Mouse (Mus musculus): Measurements from ENCODE around the gene Mrnip. TPM values are rescaled to one million over a fixed set of nuclear protein-coding genes. Genes with fewer than 3 reads are reported as not detected.
A peak's percentile ranks its signal among the peaks of the same experiment; 100 is the strongest.

Mrnip gene
- polyA plus RNA-seq, 3 experiments from 2014 or later: 11.1 to 14.0 (median 12.5) TPM

GRCm38 (mm10) chr11:50226406-50226805, 52.2 kb downstream of the Mrnip start:
- ATAC-seq: no peak

DNA sequence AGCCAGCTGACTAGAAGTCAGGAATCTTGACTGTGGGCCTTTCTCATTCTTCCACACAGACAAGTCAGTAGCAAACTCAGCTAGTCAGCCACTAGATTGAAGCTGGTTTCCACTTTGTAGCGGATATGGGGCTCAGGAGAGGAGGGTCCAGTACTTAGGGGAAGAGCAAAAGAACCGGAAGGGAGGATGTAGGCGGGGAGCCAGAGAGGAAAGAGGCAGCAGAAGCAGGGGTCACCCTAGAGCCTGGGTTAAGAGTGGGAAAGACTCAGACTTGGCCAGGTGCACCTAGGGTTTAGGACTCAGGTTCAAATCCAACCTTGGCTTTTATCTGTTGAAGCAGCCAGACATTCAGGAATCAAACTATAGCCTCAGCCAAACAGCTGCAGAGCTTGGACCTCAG, 53.0 kb downstream of the Mrnip start:
- no peak for ATAC-seq

- ATAC-seq: no peak
Measured at GRCm38 (mm10) chr11:50227736-50228135, 53.5 kb downstream of the Mrnip start.

DNA sequence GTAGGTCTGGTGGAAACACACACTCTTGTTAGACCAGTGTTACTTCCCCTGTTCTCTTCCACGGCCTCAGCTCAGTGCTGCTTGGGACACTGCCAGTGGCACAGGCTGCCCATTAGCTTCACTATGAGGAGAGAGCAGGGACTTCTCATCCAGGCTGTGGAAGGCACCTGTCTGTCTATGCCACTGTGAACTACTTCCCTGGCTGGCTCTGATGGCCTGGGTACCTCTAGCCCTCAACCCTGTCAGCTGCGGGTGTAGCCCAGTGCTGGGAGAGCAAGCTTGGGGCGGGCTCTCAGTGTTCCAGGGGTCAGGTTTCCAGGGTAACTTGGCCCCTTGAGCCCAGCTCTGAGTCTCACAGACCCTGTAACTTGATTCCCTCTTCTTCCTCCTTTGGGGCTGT, 54.5 kb downstream of the Mrnip start:
- ATAC-seq: no peak

GRCm38 (mm10) chr11:50229252-50229910, 55.1 kb downstream of the Mrnip start:
- no peak for ATAC-seq

- ATAC-seq: peak; percentile 13
Measured at GRCm38 (mm10) chr11:50230481-50231304, 56.4 kb downstream of the Mrnip start.

GRCm38 (mm10) chr11:50231411-50231810, 57.2 kb downstream of the Mrnip start:
- peak; percentile 55 for ATAC-seq

- ATAC-seq: no peak
Measured at GRCm38 (mm10) chr11:50233022-50233421, 58.8 kb downstream of the Mrnip start.

GRCm38 (mm10) chr11:50233993-50234392, 59.7 kb downstream of the Mrnip start:
- ATAC-seq: no peak

DNA sequence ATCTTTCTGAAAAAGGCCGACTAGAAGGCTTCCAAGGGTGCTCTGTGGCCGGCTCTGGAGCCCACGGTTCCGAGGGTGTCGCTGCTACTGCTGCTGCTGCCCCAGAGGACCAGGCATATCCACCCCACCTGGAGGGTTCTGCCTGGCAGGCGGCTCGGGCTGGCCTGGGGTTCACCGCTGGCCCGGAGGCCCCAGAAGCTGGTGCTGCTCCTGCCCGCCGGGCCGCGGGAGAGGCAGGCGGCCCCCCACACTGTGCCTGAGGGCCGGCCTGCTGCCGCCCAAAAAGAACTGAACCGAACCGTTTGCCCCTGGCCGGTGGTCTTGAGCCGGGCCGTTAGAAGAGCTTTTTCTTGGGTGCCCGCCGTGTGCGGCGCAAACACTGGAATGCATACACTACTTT, 60.4 kb downstream of the Mrnip start:
- no peak for ATAC-seq

DNA sequence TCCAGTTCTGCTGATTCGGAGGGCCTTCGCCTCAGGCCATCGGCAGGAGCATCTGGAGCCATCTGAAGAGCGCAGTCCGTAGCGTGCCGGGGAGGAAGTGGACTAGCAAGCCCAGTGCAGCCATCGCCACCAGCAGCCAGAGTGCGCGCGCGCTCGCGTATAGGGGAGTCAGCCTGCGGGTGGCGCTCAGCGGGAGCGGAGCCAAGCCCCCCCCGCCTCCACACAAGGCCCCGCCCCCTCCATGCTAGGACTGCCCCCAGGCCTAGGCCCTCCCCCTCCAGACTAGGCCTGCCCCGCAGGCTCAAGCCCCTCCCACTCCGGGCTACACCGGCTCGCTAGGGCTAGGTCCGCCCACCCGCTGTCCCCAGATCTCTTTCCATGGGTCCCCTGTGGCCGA, 62.3 kb downstream of the Mrnip start:
- ATAC-seq: peak; percentile 87

GRCm38 (mm10) chr11:50236937-50237835, 62.9 kb downstream of the Mrnip start:
- no peak for ATAC-seq

- ATAC-seq: no peak
Measured at GRCm38 (mm10) chr11:50238324-50238723, 64.1 kb downstream of the Mrnip start, which contains the start of gene Ltc4s. TSS of gene Ltc4s (minus strand) at chr11:50238616.

GRCm38 (mm10) chr11:50238821-50239791, 64.9 kb downstream of the Mrnip start:
- ATAC-seq: no peak

- ATAC-seq: no peak
Measured at GRCm38 (mm10) chr11:50240235-50240911, 66.1 kb downstream of the Mrnip start.

GRCm38 (mm10) chr11:50243926-50244325, 69.7 kb downstream of the Mrnip start:
- no peak for ATAC-seq

GRCm38 (mm10) chr11:50245269-50245668, 71.0 kb downstream of the Mrnip start:
- no peak for ATAC-seq

GRCm38 (mm10) chr11:50248473-50249171, 74.4 kb downstream of the Mrnip start:
- no peak for ATAC-seq
